Mouse (Mus musculus) thymus, adult 2 months (tissue): ENCODE data around the gene Acp5.

ENCODE experiments used
- CTCF ChIP-seq: fragments of 200-500 bp; IDR thresholded peaks from 2 replicates; pipeline ENCODE4 v1.5.1; 2012; ENCODE audit warnings: mild to moderate bottlenecking, control low read depth, low read length, moderate library complexity, borderline replicate concordance; ENCODE audit not compliant: control insufficient read depth, poor library complexity, insufficient read depth; ENCODE audit errors: extremely low read depth
- POLR2A ChIP-seq: fragments of 200-500 bp; IDR thresholded peaks from 2 replicates; pipeline ENCODE4 v1.6.1; 2012; ENCODE audit warnings: mild to moderate bottlenecking, low read length, control low read depth, moderate library complexity; ENCODE audit not compliant: control insufficient read depth, poor library complexity, insufficient read depth; ENCODE audit errors: extremely low read depth

GRCm38 (mm10) chr9:22122005-22122404 lies 13.5 kb downstream of the Acp5 start:
- TF ChIP-seq CTCF = no peak
- no peak for TF ChIP-seq POLR2A
